Mouse (Mus musculus): ENCODE measurements around the gene 1700023F06Rik. TPM values are rescaled to one million over a fixed set of nuclear protein-coding genes. Genes with fewer than 3 reads are reported as not detected.
A peak's percentile ranks its signal among the peaks of the same experiment; 100 is the strongest.

1700023F06Rik gene
- total RNA-seq, 1 experiment from 2014 or later: not detected

GRCm38 (mm10) chr11:103198339-103198738 lies 10.0 kb downstream of the 1700023F06Rik start:
- ATAC-seq (replicated peaks in 1 of 2; ENCODE audit: insufficient read depth in 1 of 2, low FRiP score in 2 of 2, low TSS enrichment in 1 of 2, low read depth in 1 of 2, poor library complexity in 2 of 2, severe bottlenecking in 2 of 2): no peak

DNA sequence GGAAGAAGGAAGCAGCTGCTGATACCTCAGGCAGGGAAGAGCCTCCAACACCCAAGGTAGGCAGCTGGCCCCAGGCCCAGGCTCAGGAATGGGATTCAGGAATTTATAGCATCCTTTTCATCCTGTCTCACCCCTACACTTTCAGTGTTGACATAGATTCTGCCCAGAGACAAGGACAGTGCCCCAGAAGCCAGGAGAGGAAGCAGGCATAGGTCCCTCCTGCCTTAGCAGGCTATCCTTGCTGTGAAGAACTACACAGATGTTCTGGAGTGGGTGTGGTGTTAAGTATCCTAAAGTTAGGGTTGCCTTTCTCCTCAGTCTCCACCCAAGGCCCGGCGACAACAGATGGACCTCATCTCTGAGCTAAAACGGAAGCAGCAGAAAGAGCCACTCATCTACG lies 11.0 kb downstream of the 1700023F06Rik start:
- ATAC-seq (replicated peaks in 1 of 2; ENCODE audit: insufficient read depth in 1 of 2, low FRiP score in 2 of 2, low TSS enrichment in 1 of 2, low read depth in 1 of 2, poor library complexity in 2 of 2, severe bottlenecking in 2 of 2): no peak

- ATAC-seq (replicated peaks in 1 of 2; ENCODE audit: insufficient read depth in 1 of 2, low FRiP score in 2 of 2, low TSS enrichment in 1 of 2, low read depth in 1 of 2, poor library complexity in 2 of 2, severe bottlenecking in 2 of 2): no peak
These were observed 12.7 kb downstream of the 1700023F06Rik start for GRCm38 (mm10) chr11:103195656-103196055.

- ATAC-seq (replicated peaks in 1 of 2; ENCODE audit: insufficient read depth in 1 of 2, low FRiP score in 2 of 2, low TSS enrichment in 1 of 2, low read depth in 1 of 2, poor library complexity in 2 of 2, severe bottlenecking in 2 of 2): no peak
These were observed 13.1 kb downstream of the 1700023F06Rik start for GRCm38 (mm10) chr11:103195236-103195635.

GRCm38 (mm10) chr11:103193825-103194168 lies 14.6 kb downstream of the 1700023F06Rik start:
- no peak for ATAC-seq (replicated peaks in 1 of 2; ENCODE audit: insufficient read depth in 1 of 2, low FRiP score in 2 of 2, low TSS enrichment in 1 of 2, low read depth in 1 of 2, poor library complexity in 2 of 2, severe bottlenecking in 2 of 2)

DNA sequence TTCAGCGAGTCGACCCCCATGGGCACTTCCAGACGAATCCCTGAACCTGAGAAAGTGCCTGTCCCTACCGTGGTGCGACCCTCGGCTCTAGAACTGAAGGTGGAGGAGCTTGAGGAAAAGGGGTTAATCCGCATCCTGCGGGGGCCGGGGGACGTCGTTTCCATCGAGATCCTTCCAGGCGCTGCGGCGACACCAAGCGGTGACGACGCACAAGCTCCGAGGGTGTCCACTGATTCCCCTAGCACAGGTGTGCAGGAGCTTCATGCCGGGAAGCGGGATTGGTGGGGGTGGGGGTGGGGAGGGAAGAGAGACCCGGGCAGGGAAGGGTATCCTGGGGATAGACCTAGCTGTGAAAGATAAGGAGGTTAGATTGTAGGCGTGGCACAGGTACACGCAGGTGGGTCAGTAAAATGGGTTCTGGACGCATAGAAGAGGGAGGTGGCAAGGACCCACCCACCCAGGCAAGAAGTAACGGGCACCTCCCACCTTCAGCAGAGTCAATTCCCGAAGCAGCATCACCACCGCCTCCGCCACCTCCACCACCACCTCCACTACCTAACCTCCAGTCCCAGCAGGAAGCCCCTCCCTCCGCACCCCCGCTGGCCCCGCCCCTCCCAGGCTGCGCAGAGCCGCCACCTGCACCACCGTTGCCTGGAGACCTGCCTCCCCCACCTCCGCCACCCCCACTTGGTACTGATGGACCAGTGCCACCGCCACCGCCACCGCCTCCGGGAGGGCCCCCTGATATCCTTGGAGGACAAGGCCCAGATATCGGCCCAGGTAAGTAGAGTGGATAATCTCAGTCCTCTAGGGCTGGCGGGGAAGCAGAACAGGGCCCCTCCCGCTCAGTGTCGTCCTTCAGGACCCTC lies 15.2 kb downstream of the 1700023F06Rik start:
- no peak for ATAC-seq (replicated peaks in 1 of 2; ENCODE audit: insufficient read depth in 1 of 2, low FRiP score in 2 of 2, low TSS enrichment in 1 of 2, low read depth in 1 of 2, poor library complexity in 2 of 2, severe bottlenecking in 2 of 2)

DNA sequence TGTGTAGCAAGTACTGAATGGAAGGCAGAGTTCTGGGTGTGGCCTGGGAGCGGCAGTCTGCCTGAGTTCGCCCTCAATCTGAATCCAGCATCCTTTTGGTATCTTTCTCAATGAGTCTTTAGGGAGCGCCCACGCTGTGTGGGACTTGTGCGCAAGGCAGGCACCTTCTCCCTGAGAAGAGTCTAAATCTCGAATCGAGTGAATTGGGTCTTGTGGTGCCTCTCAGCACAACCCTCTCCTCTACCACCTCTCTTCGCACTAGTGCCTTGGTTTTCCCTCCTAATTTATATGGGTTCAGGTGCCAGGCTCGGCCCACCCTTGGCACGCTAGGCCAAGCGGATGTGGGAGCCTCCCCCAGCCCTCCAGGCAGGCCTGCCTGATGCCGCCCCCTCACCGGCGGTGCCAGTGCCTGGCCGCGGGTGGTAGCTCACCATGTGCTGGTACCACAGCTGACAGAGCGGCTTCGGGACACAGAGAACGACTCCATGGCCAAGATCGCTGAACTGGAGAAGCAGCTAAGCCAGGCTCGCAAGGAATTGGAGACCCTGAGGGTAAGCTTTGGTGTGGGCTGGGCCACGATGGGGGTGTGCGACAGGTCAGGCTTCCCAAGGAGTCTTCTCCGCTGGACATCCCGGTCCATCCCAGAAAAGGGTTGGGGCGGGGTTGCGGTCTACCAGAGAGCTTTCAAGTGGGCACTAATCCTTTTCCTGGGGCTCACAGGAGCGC lies 16.0 kb downstream of the 1700023F06Rik start:
- no peak for ATAC-seq (replicated peaks in 1 of 2; ENCODE audit: insufficient read depth in 1 of 2, low FRiP score in 2 of 2, low TSS enrichment in 1 of 2, low read depth in 1 of 2, poor library complexity in 2 of 2, severe bottlenecking in 2 of 2)

- ATAC-seq (replicated peaks in 1 of 2; ENCODE audit: insufficient read depth in 1 of 2, low FRiP score in 2 of 2, low TSS enrichment in 1 of 2, low read depth in 1 of 2, poor library complexity in 2 of 2, severe bottlenecking in 2 of 2): peak; percentile 50 to 53; a peak in 2 of 4 replicates
These were observed 23.5 kb downstream of the 1700023F06Rik start for GRCm38 (mm10) chr11:103184891-103185290.

DNA sequence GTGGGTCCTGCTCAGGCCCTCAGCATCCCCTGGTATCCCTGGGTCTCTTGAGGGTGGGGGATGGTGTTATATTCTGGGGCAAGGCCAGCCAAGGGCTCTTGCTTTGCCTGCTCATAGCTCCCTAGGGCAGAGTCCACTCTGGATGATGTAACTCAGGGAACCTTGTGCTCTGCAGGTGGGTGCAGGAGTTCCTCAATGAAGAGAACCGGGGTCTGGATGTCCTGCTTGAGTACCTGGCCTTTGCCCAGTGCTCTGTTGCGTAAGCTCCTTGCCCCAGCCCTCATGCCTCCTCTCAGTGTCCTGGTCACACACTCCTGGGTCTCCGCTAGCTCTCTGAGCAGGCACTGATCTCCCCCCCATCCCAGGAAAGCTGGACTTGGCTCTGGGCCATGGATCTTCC lies 26.4 kb downstream of the 1700023F06Rik start:
- ATAC-seq (replicated peaks in 1 of 2; ENCODE audit: insufficient read depth in 1 of 2, low FRiP score in 2 of 2, low TSS enrichment in 1 of 2, low read depth in 1 of 2, poor library complexity in 2 of 2, severe bottlenecking in 2 of 2): no peak

GRCm38 (mm10) chr11:103181349-103181748 lies 27.0 kb downstream of the 1700023F06Rik start:
- no peak for ATAC-seq (replicated peaks in 1 of 2; ENCODE audit: insufficient read depth in 1 of 2, low FRiP score in 2 of 2, low TSS enrichment in 1 of 2, low read depth in 1 of 2, poor library complexity in 2 of 2, severe bottlenecking in 2 of 2)

DNA sequence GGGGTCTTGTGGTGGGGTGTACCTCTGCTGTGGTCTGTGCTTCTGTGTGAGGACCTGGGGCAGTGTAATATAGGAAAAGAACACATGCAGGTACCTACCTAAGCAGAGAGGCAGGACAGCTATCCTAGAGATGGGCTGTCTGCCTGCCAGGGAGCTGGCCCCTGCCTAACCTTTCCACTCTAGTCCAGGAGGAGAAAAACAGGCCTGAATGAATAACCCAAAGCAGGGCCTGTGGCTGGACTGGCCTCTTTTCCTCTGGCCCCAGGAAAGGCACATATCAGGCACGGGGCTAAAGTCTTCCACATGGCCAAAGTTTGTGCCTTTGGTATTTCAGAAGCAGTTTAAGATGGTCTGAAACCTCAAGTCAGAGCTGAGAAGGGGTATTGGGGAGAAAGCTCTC lies 27.9 kb downstream of the 1700023F06Rik start:
- ATAC-seq (replicated peaks in 1 of 2; ENCODE audit: insufficient read depth in 1 of 2, low FRiP score in 2 of 2, low TSS enrichment in 1 of 2, low read depth in 1 of 2, poor library complexity in 2 of 2, severe bottlenecking in 2 of 2): no peak

DNA sequence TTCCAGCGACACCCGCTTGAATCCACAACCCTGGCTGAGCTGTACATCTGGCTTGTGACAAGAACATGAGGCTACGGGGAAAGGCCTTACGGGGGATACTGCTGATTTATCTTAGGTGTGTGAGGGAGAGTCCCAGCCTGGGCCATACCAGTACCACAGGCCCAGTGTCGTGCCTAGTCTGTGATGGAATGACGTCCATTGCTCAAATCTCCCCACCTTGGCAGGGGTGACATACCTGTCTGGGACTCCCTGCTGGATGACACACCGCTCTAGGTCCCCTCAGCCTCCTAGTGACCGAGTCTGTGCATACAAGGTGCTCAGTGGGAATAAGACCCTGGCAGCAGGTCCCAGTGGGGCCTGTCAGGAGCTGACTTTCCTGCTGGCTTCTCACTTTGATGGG lies 29.6 kb downstream of the 1700023F06Rik start:
- no peak for ATAC-seq (replicated peaks in 1 of 2; ENCODE audit: insufficient read depth in 1 of 2, low FRiP score in 2 of 2, low TSS enrichment in 1 of 2, low read depth in 1 of 2, poor library complexity in 2 of 2, severe bottlenecking in 2 of 2)

- peak; percentile 28 to 57 for ATAC-seq (replicated peaks in 1 of 2; ENCODE audit: insufficient read depth in 1 of 2, low FRiP score in 2 of 2, low TSS enrichment in 1 of 2, low read depth in 1 of 2, poor library complexity in 2 of 2, severe bottlenecking in 2 of 2)
These were observed 30.4 kb downstream of the 1700023F06Rik start for GRCm38 (mm10) chr11:103177815-103178485.

DNA sequence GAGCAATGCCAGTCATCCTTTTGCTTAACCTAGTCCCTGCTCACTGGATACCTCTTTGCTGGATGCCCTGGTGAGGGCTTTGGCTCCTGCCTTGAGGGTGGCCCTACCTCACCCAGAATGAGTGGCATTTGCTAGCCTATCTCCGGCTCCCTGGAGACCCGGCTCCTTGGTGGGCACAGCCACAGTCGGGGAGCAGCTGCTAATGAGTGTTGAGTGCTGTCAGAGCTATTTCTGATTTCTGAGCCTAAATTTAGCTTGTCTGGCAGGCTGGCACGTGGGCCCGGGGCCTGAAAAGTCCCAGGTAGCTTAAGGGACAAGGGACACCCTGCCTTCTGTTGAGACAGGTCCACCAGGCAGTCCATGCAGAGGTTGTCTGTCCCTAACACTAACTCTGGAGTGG lies 31.1 kb downstream of the 1700023F06Rik start:
- no peak for ATAC-seq (replicated peaks in 1 of 2; ENCODE audit: insufficient read depth in 1 of 2, low FRiP score in 2 of 2, low TSS enrichment in 1 of 2, low read depth in 1 of 2, poor library complexity in 2 of 2, severe bottlenecking in 2 of 2)

DNA sequence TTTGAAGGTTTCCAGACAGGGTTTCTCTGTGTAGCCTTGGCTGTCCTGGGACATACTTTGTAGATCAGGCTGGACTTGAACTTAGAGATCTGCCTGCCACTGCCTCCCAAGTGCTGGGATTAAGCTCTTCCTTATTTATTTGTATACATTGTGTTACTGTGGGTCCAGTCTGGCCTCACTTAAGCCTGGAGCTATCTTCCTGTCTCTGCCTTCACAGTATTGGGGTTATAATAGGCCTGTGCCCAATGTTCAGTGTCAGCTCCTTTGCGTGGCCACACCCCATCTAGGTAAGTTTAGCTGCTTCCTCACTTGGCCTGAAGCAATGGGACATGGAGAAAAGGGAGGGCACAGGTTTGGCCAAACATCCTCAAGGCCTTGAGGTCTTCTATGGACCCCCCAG lies 31.8 kb downstream of the 1700023F06Rik start:
- ATAC-seq (replicated peaks in 1 of 2; ENCODE audit: insufficient read depth in 1 of 2, low FRiP score in 2 of 2, low TSS enrichment in 1 of 2, low read depth in 1 of 2, poor library complexity in 2 of 2, severe bottlenecking in 2 of 2): no peak

GRCm38 (mm10) chr11:103175688-103176442 lies 32.5 kb downstream of the 1700023F06Rik start:
- ATAC-seq (replicated peaks in 1 of 2; ENCODE audit: insufficient read depth in 1 of 2, low FRiP score in 2 of 2, low TSS enrichment in 1 of 2, low read depth in 1 of 2, poor library complexity in 2 of 2, severe bottlenecking in 2 of 2): no peak

DNA sequence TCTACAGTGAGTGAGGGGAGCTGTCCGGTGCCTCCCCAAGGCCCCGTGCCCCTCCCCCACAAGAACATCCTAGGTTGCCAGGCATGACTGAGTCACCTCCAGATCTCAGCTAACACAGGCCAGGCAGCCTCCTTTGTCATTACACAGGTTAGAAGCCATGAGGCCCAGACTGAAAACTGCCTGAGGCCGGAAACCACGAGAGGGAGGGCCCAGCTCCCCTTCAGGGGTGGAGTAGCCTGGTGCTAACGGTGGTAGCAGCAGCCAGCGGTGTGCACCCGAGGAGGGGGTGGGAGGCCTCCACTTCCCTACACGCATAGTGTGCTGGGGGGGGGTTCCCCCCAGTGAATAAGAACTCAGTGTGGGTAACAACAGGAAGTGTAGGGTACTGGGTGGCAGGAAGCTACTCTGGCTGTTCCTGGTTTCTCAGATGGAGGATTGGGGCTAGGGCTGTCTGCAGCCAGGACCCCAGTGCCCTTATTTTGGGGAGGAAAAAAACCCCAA lies 33.4 kb downstream of the 1700023F06Rik start:
- ATAC-seq (replicated peaks in 1 of 2; ENCODE audit: insufficient read depth in 1 of 2, low FRiP score in 2 of 2, low TSS enrichment in 1 of 2, low read depth in 1 of 2, poor library complexity in 2 of 2, severe bottlenecking in 2 of 2): peak; percentile 82 to 90

Data from hematopoietic stem cell, adult 5-6 weeks (primary cell).